Mouse (Mus musculus) neural tube, embryonic 14.5 days (tissue): ENCODE results near the gene Tcf19. TPM values are rescaled to one million over a fixed set of nuclear protein-coding genes. Genes with fewer than 3 reads are reported as not detected.

Experiments used
- ATAC-seq: fragments of 200-750 bp; cut with Nextera tagmentation; 2 replicates; pipeline ENCODE4 v1.8.0; 2017; ENCODE audit warnings: low read depth, mild to moderate bottlenecking, moderate TSS enrichment, moderate library complexity
- H3K27ac ChIP-seq: fragments of 300-500 bp; sonication (generic); 2 replicates; pipeline ENCODE4 v1.5.1; 2014; ENCODE audit warnings: low read depth, mild to moderate bottlenecking, control low read depth, low read length, moderate library complexity, mixed read lengths
- H3K27me3 ChIP-seq: fragments of 300-500 bp; sonication (generic); 2 replicates; pipeline ENCODE4 v1.6.1; 2014; ENCODE audit warnings: low read length; ENCODE audit not compliant: control insufficient read depth, insufficient read depth
- H3K36me3 ChIP-seq: fragments of 300-500 bp; sonication (generic); 2 replicates; pipeline ENCODE4 v1.6.1; 2014; ENCODE audit warnings: low read length, mixed read lengths; ENCODE audit not compliant: control insufficient read depth, insufficient read depth
- H3K4me1 ChIP-seq: fragments of 300-500 bp; sonication (generic); 2 replicates; pipeline ENCODE4 v1.6.1; 2014; ENCODE audit warnings: low read length; ENCODE audit not compliant: control insufficient read depth, insufficient read depth
- H3K4me2 ChIP-seq: fragments of 300-500 bp; sonication (generic); 2 replicates; pipeline ENCODE4 v1.6.1; 2014; ENCODE audit warnings: mild to moderate bottlenecking, low read depth, low read length, control low read depth
- H3K4me3 ChIP-seq: fragments of 300-500 bp; sonication (generic); 2 replicates; pipeline ENCODE4 v1.5.1; 2014; ENCODE audit warnings: low read depth, low read length, control low read depth, mixed read lengths
- H3K9ac ChIP-seq: fragments of 300-500 bp; sonication (generic); replicated peaks from 2 replicates; pipeline ENCODE4 v1.6.1; 2014; ENCODE audit warnings: low read depth, mild to moderate bottlenecking, control low read depth, low read length, mixed read lengths
- H3K9me3 ChIP-seq: fragments of 300-500 bp; sonication (generic); 2 replicates; pipeline ENCODE4 v1.6.1; 2016; ENCODE audit warnings: low read length; ENCODE audit not compliant: control insufficient read depth
- WGBS: fragments of 180-500 bp; shearing (Covaris S2); extraction: QIAGEN DNeasy Blood & Tissue Kit; methylation state at CpG from one replicate; pipeline ENCODE4 v1.1.7; 2014; 5-methylcytosine and 5-hydroxymethylcytosine counted together
- polyA plus RNA-seq: library from polyadenylated mRNA; unstranded; fragments of >200 nt; fragmentation: Nextera tagmentation; extraction: Ambion mirVana; gene quantifications from 2 replicates; pipeline ENCODE4 v1.2.1, GENCODE M21; 2014

Tcf19 gene
- polyA plus RNA-seq, 1 experiment from 2014 or later: 8.9 TPM

DNA sequence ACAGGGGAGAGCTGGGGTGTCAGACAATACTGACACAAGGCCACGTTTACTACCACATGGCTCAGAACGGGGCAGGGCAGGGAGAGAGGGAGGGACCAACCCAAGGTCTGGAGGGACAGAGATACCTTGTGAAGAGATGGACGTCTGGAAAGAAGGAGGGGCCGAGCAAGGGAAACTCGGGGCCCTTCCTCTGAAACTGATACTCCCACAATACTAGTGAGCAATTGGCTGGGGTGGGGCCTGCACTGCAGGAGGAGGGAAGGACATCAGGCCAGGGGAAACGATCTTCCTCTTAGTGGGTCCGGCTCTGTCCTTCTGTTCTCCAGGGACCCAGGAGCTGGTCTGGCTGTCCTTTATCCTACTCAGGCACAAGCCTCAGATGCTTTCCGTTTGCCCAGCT, 34.2 kb upstream of the Tcf19 start:
- H3K27me3 ChIP-seq: no peaks in the 10 kb centered on the region
- no peak overlapping the region for H3K4me3 ChIP-seq
- 49% methylated on average over 8 of the region's 8 CpGs for WGBS
- no peaks in the 10 kb centered on the region for H3K9me3 ChIP-seq
- no peak overlapping the region for H3K27ac ChIP-seq
- ATAC-seq: no peak
- H3K36me3 ChIP-seq: no peaks in the 10 kb centered on the region
- 0 out of 2 replicates have a peak, but pooled peaks cover 3% of the 10 kb centered on the region for H3K4me1 ChIP-seq
- no peak overlapping the region for H3K4me2 ChIP-seq
- H3K9ac ChIP-seq: no peak overlapping the region

DNA sequence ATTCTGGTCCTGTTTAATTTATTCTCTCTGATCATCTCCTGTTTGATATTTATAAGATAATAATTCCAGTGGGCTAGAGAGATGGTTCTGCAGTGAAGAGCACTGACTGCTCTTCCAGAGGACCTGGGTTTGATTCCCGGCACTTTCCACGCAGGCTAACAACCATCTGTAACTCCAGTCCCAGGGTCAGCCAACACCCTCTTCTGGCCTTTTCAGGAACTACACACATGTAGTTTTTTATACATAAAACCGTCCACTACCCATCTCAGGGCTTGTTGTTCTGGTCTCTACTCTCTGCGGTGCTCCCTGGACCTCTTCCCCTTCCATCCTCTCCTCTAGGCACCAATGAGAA, 33.5 kb upstream of the Tcf19 start:
- H3K27ac ChIP-seq: no peak overlapping the region
- no peaks in the 10 kb centered on the region for H3K27me3 ChIP-seq
- no peak overlapping the region for H3K4me2 ChIP-seq
- H3K4me3 ChIP-seq: no peak overlapping the region
- no peak for ATAC-seq
- H3K9ac ChIP-seq: no peak overlapping the region
- H3K9me3 ChIP-seq: no peaks in the 10 kb centered on the region
- whole genome bisulfite sequencing: 93% methylated on average over 4 of the region's 4 CpGs
- H3K36me3 ChIP-seq: no peaks in the 10 kb centered on the region
- 0 out of 2 replicates have a peak, but pooled peaks cover 3% of the 10 kb centered on the region for H3K4me1 ChIP-seq

DNA sequence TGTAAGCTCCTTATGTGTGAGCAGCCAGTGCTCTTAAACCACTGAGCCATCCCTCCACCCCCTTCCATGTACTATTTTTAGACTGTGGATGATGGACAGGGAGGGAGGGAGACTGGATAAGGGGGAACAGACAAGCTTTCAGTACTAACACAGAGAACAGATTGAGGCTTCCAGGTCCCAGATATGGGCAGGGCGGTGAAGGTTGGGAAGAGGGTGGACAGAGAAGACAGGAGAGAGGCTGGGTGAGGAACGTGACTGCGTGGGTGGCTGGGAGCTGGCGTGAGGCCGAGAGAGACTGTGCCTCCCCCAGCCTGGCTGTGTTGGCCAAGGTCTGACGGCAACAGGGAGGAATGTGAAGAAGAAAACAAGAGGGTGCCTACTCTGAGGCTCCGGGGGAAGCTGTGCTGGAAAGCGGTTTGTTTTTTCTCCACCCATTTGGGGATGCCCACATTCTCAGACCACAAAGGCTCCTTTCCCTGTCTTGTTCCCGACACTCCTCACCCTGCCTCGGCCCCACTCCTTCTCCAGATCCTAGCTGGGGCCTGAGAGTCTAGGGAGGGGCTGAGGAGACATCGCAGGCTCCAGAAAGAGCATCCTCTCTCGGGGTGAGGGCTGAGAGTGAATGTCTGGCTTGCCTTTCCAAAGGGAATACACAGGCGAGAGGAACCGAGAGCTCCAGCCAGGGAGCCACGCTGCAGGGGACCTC, 33.0 kb upstream of the Tcf19 start:
- no peak overlapping the region for H3K9ac ChIP-seq
- H3K4me1 ChIP-seq: 0 out of 2 replicates have a peak, but pooled peaks cover 3% of the 10 kb centered on the region
- H3K27ac ChIP-seq: no peak overlapping the region
- H3K9me3 ChIP-seq: no peaks in the 10 kb centered on the region
- H3K4me3 ChIP-seq: no peak overlapping the region
- H3K36me3 ChIP-seq: no peaks in the 10 kb centered on the region
- no peaks in the 10 kb centered on the region for H3K27me3 ChIP-seq
- WGBS: 59% methylated on average over 15 of the region's 15 CpGs
- no peak overlapping the region for H3K4me2 ChIP-seq
- ATAC-seq: no peak

DNA sequence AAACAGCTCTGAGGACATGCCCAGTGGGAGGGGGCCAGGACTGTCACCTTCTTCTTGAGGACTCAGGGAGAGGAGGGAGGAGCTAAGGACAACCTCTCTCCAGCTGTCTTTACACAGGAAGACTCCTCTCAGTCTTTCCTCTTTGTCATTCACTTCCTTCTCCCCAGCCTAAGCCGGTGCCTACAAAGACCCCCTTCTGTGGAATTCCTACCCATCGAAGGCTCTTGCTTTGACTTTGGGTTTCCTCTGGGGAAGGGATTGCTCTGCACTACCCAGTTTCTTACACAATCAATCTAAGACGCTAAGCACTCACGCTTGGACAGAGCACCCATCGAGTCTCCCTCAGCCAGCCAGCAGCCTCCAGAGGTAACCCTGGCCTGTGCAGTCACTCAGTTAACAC, 32.0 kb upstream of the Tcf19 start:
- H3K36me3 ChIP-seq: no peaks in the 10 kb centered on the region
- no peak overlapping the region for H3K27ac ChIP-seq
- no peak overlapping the region for H3K9ac ChIP-seq
- 0 out of 2 replicates have a peak, but pooled peaks cover 3% of the 10 kb centered on the region for H3K4me1 ChIP-seq
- no peak overlapping the region for H3K4me3 ChIP-seq
- H3K27me3 ChIP-seq: no peaks in the 10 kb centered on the region
- ATAC-seq: no peak
- WGBS: 20% methylated on average over 5 of the region's 5 CpGs
- no peak overlapping the region for H3K4me2 ChIP-seq
- no peaks in the 10 kb centered on the region for H3K9me3 ChIP-seq

DNA sequence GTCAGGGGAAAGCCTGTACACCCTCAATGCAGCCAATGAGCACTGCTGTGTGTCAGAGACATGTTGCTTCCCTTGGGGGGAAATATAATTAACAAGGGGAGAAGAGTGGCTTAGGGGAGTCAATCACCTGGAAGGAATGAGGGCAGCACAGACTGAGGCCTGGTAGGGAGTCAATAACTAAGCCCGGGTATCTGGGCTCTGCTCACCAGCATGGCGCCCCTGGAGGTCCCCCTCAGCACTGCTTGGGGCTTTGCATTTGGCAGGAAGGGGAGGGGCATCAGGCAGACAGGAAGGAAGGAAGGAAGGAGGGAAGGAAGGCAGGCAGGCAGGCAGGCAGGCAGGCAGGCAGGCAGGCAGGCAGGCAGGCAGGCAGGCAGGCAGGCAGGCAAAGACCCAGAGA, 30.8 kb upstream of the Tcf19 start:
- Histone ChIP-seq H3K36me3 (no peaks in the 10 kb centered on the region), H3K4me1 (peaks cover 7% of the 10 kb centered on the region; the same call in 1 of the 2 replicates), H3K9me3 (no peaks in the 10 kb centered on the region), H3K27me3 (no peaks in the 10 kb centered on the region), H3K27ac (no peak overlapping the region), H3K9ac (no peak overlapping the region), H3K4me2 (no peak overlapping the region), H3K4me3 (no peak overlapping the region)
- no peak for ATAC-seq
- WGBS: 65% methylated on average over 2 of the region's 2 CpGs

DNA sequence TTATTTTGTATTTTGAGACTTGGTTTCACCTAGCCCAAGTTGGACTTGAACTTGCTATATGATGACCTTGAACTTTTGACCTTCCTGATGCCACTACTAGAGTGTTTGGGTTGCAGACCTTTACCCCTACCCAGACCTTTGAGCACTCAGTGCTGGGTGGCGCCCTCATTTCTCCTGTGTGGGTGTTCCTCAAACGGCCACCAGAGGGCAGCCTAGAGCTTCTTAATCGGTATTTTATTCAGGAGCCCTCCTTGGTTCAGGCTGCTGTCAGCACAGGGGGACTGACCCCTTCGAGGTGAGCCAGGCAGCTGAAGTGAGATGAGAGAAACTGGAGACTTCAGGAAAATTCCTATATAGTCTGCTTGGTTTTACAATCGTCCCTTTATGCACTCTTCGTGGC, 28.1 kb upstream of the Tcf19 start:
- Histone ChIP-seq H3K4me2 (no peak overlapping the region), H3K9me3 (no peaks in the 10 kb centered on the region), H3K27ac (no peak overlapping the region), H3K9ac (no peak overlapping the region), H3K4me3 (no peak overlapping the region), H3K4me1 (peaks cover 7% of the 10 kb centered on the region; the same call in 1 of the 2 replicates), H3K27me3 (no peaks in the 10 kb centered on the region), H3K36me3 (no peaks in the 10 kb centered on the region)
- ATAC-seq: peak; percentile 47; the same call in 1 of the 2 replicates
- 26% methylated on average over 6 of the region's 6 CpGs for WGBS

DNA sequence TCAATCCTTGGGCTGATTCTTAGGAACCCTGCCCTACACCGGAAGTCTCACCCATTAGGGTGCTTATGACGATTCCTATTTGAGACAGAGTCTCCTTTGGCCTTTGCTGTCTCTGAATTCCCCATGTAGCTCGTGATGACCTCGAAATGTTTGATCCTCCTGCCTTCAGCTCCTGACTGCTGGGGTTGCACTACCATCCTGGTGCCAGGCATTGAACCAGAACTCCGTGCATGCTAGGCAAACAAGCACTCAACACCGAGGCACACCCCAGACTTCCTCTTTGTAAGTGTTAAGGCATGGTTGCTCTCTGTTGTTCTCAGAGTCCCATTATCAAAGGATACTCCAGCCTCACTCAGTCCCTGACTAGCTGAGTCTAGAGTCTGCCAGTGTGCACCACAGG, 27.4 kb upstream of the Tcf19 start:
- H3K27ac ChIP-seq: no peak overlapping the region
- 83% methylated on average over 6 of the region's 6 CpGs for WGBS
- ATAC-seq: no peak

DNA sequence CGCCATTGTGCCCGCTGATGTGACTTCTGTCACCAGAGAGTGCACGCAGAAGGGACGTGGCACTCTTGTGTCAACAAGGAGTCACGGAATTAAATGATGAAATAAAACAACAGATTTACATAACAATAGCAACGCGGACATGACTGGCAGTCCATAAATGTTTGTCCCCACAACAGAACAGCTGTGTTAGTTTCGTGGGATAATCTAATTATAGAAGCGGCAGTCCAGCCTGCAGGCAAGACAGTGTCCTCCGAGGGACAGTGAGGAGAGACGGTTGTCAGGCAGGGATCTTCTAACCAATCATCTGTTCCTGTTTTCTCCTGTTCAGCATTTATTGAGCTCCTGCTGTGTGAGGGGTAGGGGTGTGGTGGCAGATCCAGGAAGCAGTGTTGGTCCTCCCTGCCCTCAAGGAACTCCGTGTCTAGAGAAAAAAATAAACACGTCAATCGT, 26.8 kb upstream of the Tcf19 start:
- ATAC-seq: peak; percentile 28; the same call in 1 of the 2 replicates
- Histone ChIP-seq H3K9me3 (no peaks in the 10 kb centered on the region), H3K27me3 (no peaks in the 10 kb centered on the region), H3K4me3 (no peak overlapping the region), H3K36me3 (no peaks in the 10 kb centered on the region), H3K4me1 (peaks cover 7% of the 10 kb centered on the region; the same call in 1 of the 2 replicates), H3K9ac (no peak overlapping the region), H3K4me2 (0 out of 2 replicates have a peak overlapping the region, but pooled peaks have one; percentile 6), H3K27ac (no peak overlapping the region)
- WGBS: 15% methylated on average over 14 of the region's 14 CpGs

More for the DNA sequence above, 27.4 kb upstream of the Tcf19 start:
- Histone ChIP-seq H3K4me1 (peaks cover 7% of the 10 kb centered on the region; the same call in 1 of the 2 replicates), H3K4me3 (no peak overlapping the region), H3K27me3 (no peaks in the 10 kb centered on the region), H3K4me2 (no peak overlapping the region), H3K9ac (no peak overlapping the region), H3K9me3 (no peaks in the 10 kb centered on the region), H3K36me3 (no peaks in the 10 kb centered on the region)

DNA sequence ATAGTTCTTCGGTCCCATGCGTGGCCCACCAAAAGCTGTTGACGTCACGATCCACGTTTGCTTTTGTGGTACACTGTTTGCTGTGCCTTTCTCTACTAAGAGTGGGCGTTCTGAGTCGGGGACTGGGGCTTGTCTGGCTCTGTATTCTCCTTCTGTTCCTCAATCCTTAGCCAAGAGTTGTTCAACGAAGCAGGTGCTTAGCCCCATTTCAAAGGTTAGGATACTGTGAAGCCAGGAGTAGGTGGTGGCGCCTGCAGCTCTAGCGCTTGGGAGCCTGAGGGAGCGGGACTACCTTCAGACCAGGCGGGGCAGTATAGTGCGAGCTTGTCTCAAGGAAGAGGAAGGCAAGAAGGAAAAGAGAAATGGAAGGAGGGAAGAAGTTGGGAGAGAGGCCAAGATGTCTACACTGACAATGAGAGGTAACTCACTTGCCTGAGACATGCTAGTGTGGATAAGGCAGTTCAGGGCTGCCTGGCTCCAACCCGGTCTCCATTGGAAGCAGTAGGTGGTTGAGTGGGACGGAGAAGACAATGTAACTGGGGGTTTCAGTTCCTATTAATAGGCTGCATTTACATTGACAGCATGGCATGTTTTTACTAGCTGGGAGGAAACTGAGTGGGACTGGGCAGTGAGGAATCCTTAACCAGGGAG, 26.3 kb upstream of the Tcf19 start:
- ATAC-seq: no peak
- Histone ChIP-seq H3K4me2 (0 out of 2 replicates have a peak overlapping the region, but pooled peaks have one; percentile 6), H3K4me1 (peaks cover 7% of the 10 kb centered on the region; the same call in 1 of the 2 replicates), H3K9me3 (no peaks in the 10 kb centered on the region), H3K27me3 (no peaks in the 10 kb centered on the region), H3K9ac (no peak overlapping the region), H3K27ac (no peak overlapping the region), H3K4me3 (no peak overlapping the region), H3K36me3 (no peaks in the 10 kb centered on the region)
- 79% methylated on average over 15 of the region's 15 CpGs for WGBS
